Mouse (Mus musculus) erythroblast, embryonic 14.5 days (primary cell): ENCODE data around the gene Tor1a.

ENCODE experiments used
- GATA1 ChIP-seq: IDR thresholded peaks from 2 replicates; pipeline ENCODE4 v1.6.1; 2012; ENCODE audit warnings: low read length, inconsistent platforms, mixed read lengths
- TAL1 ChIP-seq: IDR thresholded peaks from 3 replicates; pipeline ENCODE4 v1.6.1; 2012; ENCODE audit warnings: low read length, inconsistent platforms, mixed read lengths

DNA sequence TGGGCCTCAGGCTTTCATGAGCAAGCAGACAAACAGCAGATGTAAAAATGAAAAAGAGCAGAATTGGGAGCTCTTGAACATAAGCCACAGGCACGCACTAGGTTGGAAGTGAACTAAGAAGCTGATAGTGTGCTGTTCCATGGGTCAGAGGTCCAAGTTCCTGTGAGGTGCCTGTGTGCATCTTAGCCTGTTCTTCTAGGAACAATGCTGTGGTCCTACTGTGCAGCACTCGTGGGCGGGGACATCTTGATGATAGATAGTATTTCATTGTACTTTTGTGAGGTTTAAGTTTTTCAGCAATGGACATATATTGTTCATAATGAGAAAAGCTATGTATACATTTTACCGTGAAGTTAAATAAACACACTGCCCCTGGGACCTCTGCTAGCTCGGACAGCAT lies 39.5 kb upstream of the Tor1a start:
- TF ChIP-seq TAL1 (no peak), GATA1 (no peak)
